Mouse (Mus musculus) olfactory bulb, adult 2 months (tissue): ENCODE results near the gene Gm21970.

Experiments
- CTCF ChIP-seq: fragments of 200-500 bp; IDR thresholded peaks from 2 replicates; pipeline ENCODE4 v1.5.1; 2012; ENCODE audit warnings: low read depth, mild to moderate bottlenecking, low read length, moderate library complexity; ENCODE audit not compliant: insufficient read depth
- POLR2A ChIP-seq: fragments of 200-500 bp; IDR thresholded peaks from 2 replicates; pipeline ENCODE4 v1.6.1; 2012; ENCODE audit warnings: mild to moderate bottlenecking, low read depth, low read length, moderate library complexity; ENCODE audit not compliant: insufficient read depth

- no peak for TF ChIP-seq CTCF
- TF ChIP-seq POLR2A, result no peak
Measured at GRCm38 (mm10) chr16:91461773-91462181, 70.3 kb downstream of the Gm21970 start.
